Mouse (Mus musculus): Measurements from ENCODE around the gene Ercc5. TPM values are rescaled to one million over a fixed set of nuclear protein-coding genes. Genes with fewer than 3 reads are reported as not detected.

The Ercc5 gene
- polyA plus RNA-seq, 1 experiment from 2014 or later = 10.6 TPM

- Histone ChIP-seq H3K9ac (no peak overlapping the region), H3K27ac (no peak overlapping the region), H3K36me3 (peaks cover 22% of the 10 kb centered on the region), H3K4me3 (no peak overlapping the region), H3K27me3 (replicated peaks) (no peaks in the 10 kb centered on the region), H3K4me2 (no peak overlapping the region), H3K9me3 (replicated peaks) (no peaks in the 10 kb centered on the region), H3K4me1 (no peaks in the 10 kb centered on the region)
- 51% methylated on average over 4 of the region's 4 CpGs for WGBS (ENCODE audit: insufficient replicate concordance)
- ATAC-seq = no peak
These were observed 17.5 kb upstream of the Ercc5 start for GRCm38 (mm10) chr1:44129929-44130581.

- Histone ChIP-seq H3K4me3 (no peak overlapping the region), H3K27ac (no peak overlapping the region), H3K27me3 (replicated peaks) (no peaks in the 10 kb centered on the region), H3K9me3 (replicated peaks) (no peaks in the 10 kb centered on the region), H3K9ac (no peak overlapping the region), H3K4me2 (no peak overlapping the region), H3K36me3 (peaks cover 23% of the 10 kb centered on the region; the same call in 1 of the 2 replicates), H3K4me1 (no peaks in the 10 kb centered on the region)
- WGBS (ENCODE audit: insufficient replicate concordance) = 69% methylated on average over 4 of the region's 4 CpGs
- ATAC-seq = no peak
These were observed 7.3 kb upstream of the Ercc5 start for GRCm38 (mm10) chr1:44140232-44140631.

- H3K4me3 ChIP-seq = no peak overlapping the region
- H3K4me2 ChIP-seq = no peak overlapping the region
- WGBS (ENCODE audit: insufficient replicate concordance) = 78% methylated on average over 5 of the region's 5 CpGs
- no peak for ATAC-seq
- H3K9ac ChIP-seq = no peak overlapping the region
- no peak overlapping the region for H3K27ac ChIP-seq
- H3K27me3 ChIP-seq (replicated peaks) = no peaks in the 10 kb centered on the region
- H3K9me3 ChIP-seq (replicated peaks) = no peaks in the 10 kb centered on the region
- peaks cover 6% of the 10 kb centered on the region for H3K4me1 ChIP-seq
- H3K36me3 ChIP-seq = peaks cover 18% of the 10 kb centered on the region; the same call in 1 of the 2 replicates
These were observed 4.8 kb upstream of the Ercc5 start for GRCm38 (mm10) chr1:44142747-44143146.

GRCm38 (mm10) chr1:44148706-44149105 lies 1.2 kb downstream of the Ercc5 start:
- 48% methylated on average over 6 of the region's 6 CpGs for WGBS (ENCODE audit: insufficient replicate concordance)
- H3K27ac ChIP-seq = peak overlapping the region; percentile 88
- no peaks in the 10 kb centered on the region for H3K9me3 ChIP-seq (replicated peaks)
- no peaks in the 10 kb centered on the region for H3K27me3 ChIP-seq (replicated peaks)
- no peak for ATAC-seq
- H3K9ac ChIP-seq = peak overlapping the region; percentile 89
- H3K4me1 ChIP-seq = peaks cover 15% of the 10 kb centered on the region
- peak overlapping the region; percentile 82 for H3K4me2 ChIP-seq
- H3K4me3 ChIP-seq = peak overlapping the region; percentile 91
- no peaks in the 10 kb centered on the region for H3K36me3 ChIP-seq

- Histone ChIP-seq H3K27ac (no peak overlapping the region), H3K4me3 (no peak overlapping the region), H3K4me1 (no peaks in the 10 kb centered on the region), H3K9me3 (replicated peaks) (no peaks in the 10 kb centered on the region), H3K9ac (no peak overlapping the region), H3K36me3 (peaks cover 28% of the 10 kb centered on the region), H3K4me2 (no peak overlapping the region), H3K27me3 (replicated peaks) (no peaks in the 10 kb centered on the region)
- WGBS (ENCODE audit: insufficient replicate concordance) = 84% methylated on average over 4 of the region's 4 CpGs
- ATAC-seq = no peak; the same call in 1 of the 2 replicates
These were observed 7.7 kb downstream of the Ercc5 start for GRCm38 (mm10) chr1:44155287-44155686.

- Histone ChIP-seq H3K27me3 (replicated peaks) (no peaks in the 10 kb centered on the region), H3K27ac (no peak overlapping the region), H3K36me3 (peaks cover 52% of the 10 kb centered on the region), H3K9ac (no peak overlapping the region), H3K9me3 (replicated peaks) (no peaks in the 10 kb centered on the region), H3K4me2 (no peak overlapping the region), H3K4me1 (no peaks in the 10 kb centered on the region), H3K4me3 (no peak overlapping the region)
- WGBS (ENCODE audit: insufficient replicate concordance) = 77% methylated on average over 6 of the region's 6 CpGs
- ATAC-seq = no peak
These were observed 10.8 kb downstream of the Ercc5 start for GRCm38 (mm10) chr1:44158317-44158716.

GRCm38 (mm10) chr1:44161818-44162217 lies 14.3 kb downstream of the Ercc5 start:
- WGBS (ENCODE audit: insufficient replicate concordance) = 84% methylated on average over 6 of the region's 6 CpGs
- Histone ChIP-seq H3K27me3 (replicated peaks) (no peaks in the 10 kb centered on the region), H3K4me2 (no peak overlapping the region), H3K9ac (no peak overlapping the region), H3K4me3 (no peak overlapping the region), H3K27ac (no peak overlapping the region), H3K4me1 (no peaks in the 10 kb centered on the region), H3K9me3 (replicated peaks) (no peaks in the 10 kb centered on the region), H3K36me3 (peaks cover 71% of the 10 kb centered on the region)
- no peak for ATAC-seq

- ATAC-seq = no peak
- peaks cover 77% of the 10 kb centered on the region for H3K36me3 ChIP-seq
- no peak overlapping the region for H3K4me3 ChIP-seq
These were observed 14.8 kb downstream of the Ercc5 start for GRCm38 (mm10) chr1:44162389-44162788.

GRCm38 (mm10) chr1:44167859-44168383 lies 20.4 kb downstream of the Ercc5 start:
- Histone ChIP-seq H3K9ac (no peak overlapping the region), H3K9me3 (replicated peaks) (no peaks in the 10 kb centered on the region), H3K27me3 (replicated peaks) (no peaks in the 10 kb centered on the region), H3K27ac (no peak overlapping the region), H3K4me1 (no peaks in the 10 kb centered on the region), H3K36me3 (peaks cover 64% of the 10 kb centered on the region), H3K4me2 (no peak overlapping the region), H3K4me3 (no peak overlapping the region)
- ATAC-seq = no peak
- 80% methylated on average over 3 of the region's 3 CpGs for WGBS (ENCODE audit: insufficient replicate concordance)

More at GRCm38 (mm10) chr1:44162389-44162788, 14.8 kb downstream of the Ercc5 start:
- H3K9me3 ChIP-seq (replicated peaks) = no peaks in the 10 kb centered on the region
- 89% methylated on average over 5 of the region's 5 CpGs for WGBS (ENCODE audit: insufficient replicate concordance)
- no peak overlapping the region for H3K9ac ChIP-seq
- H3K27ac ChIP-seq = no peak overlapping the region
- no peaks in the 10 kb centered on the region for H3K27me3 ChIP-seq (replicated peaks)
- no peak overlapping the region for H3K4me2 ChIP-seq
- H3K4me1 ChIP-seq = no peaks in the 10 kb centered on the region

- Histone ChIP-seq H3K4me3 (no peak overlapping the region), H3K36me3 (peaks cover 73% of the 10 kb centered on the region), H3K4me2 (no peak overlapping the region), H3K27me3 (replicated peaks) (no peaks in the 10 kb centered on the region), H3K27ac (no peak overlapping the region), H3K4me1 (no peaks in the 10 kb centered on the region), H3K9me3 (replicated peaks) (no peaks in the 10 kb centered on the region), H3K9ac (no peak overlapping the region)
- ATAC-seq = no peak
- WGBS (ENCODE audit: insufficient replicate concordance) = 85% methylated on average over 4 of the region's 4 CpGs
These were observed 25.1 kb downstream of the Ercc5 start for GRCm38 (mm10) chr1:44172656-44173055.

- Histone ChIP-seq H3K9me3 (replicated peaks) (no peaks in the 10 kb centered on the region), H3K4me1 (no peaks in the 10 kb centered on the region), H3K4me2 (no peak overlapping the region), H3K36me3 (peaks cover 73% of the 10 kb centered on the region), H3K27ac (no peak overlapping the region), H3K27me3 (replicated peaks) (no peaks in the 10 kb centered on the region), H3K4me3 (no peak overlapping the region), H3K9ac (no peak overlapping the region)
- WGBS (ENCODE audit: insufficient replicate concordance) = 79% methylated on average over 8 of the region's 8 CpGs
- no peak for ATAC-seq
These were observed 26.4 kb downstream of the Ercc5 start for GRCm38 (mm10) chr1:44173903-44174302.

GRCm38 (mm10) chr1:44178086-44178485 lies 30.5 kb downstream of the Ercc5 start:
- Histone ChIP-seq H3K36me3 (peaks cover 62% of the 10 kb centered on the region), H3K9me3 (replicated peaks) (no peaks in the 10 kb centered on the region), H3K4me1 (no peaks in the 10 kb centered on the region), H3K27me3 (replicated peaks) (no peaks in the 10 kb centered on the region), H3K27ac (no peak overlapping the region), H3K9ac (no peak overlapping the region), H3K4me2 (no peak overlapping the region), H3K4me3 (no peak overlapping the region)
- no peak for ATAC-seq
- WGBS (ENCODE audit: insufficient replicate concordance) = 83% methylated on average over 5 of the region's 5 CpGs

GRCm38 (mm10) chr1:44186396-44186795 lies 38.9 kb downstream of the Ercc5 start:
- Histone ChIP-seq H3K36me3 (peaks cover 3% of the 10 kb centered on the region), H3K4me1 (no peaks in the 10 kb centered on the region), H3K27me3 (replicated peaks) (no peaks in the 10 kb centered on the region), H3K4me3 (no peak overlapping the region), H3K4me2 (no peak overlapping the region), H3K9ac (no peak overlapping the region), H3K9me3 (replicated peaks) (no peaks in the 10 kb centered on the region), H3K27ac (no peak overlapping the region)
- ATAC-seq = no peak
